Mouse (Mus musculus) brain, embryonic 14.5 days (tissue): ENCODE data around the gene Dscaml1.

Experiments
- CTCF ChIP-seq: fragments of 200-500 bp; IDR thresholded peaks from 2 replicates; pipeline ENCODE4 v1.5.1; 2012; ENCODE audit warnings: inconsistent platforms, mild to moderate bottlenecking, moderate library complexity, borderline replicate concordance; ENCODE audit not compliant: insufficient read depth, insufficient read length; ENCODE audit errors: extremely low read depth
- POLR2A ChIP-seq: fragments of 200-500 bp; IDR thresholded peaks from 2 replicates; pipeline ENCODE4 v1.6.1; 2012; ENCODE audit warnings: mild to moderate bottlenecking, inconsistent platforms, borderline replicate concordance; ENCODE audit not compliant: poor library complexity, insufficient read depth, insufficient read length, severe bottlenecking; ENCODE audit errors: extremely low read depth

- TF ChIP-seq POLR2A = no peak
- TF ChIP-seq CTCF = no peak
These were observed 43.6 kb upstream of the Dscaml1 start for GRCm38 (mm10) chr9:45382834-45383233.
